In genomic region chr12:85337567-85338311, GRCm38 (mm10) we compare ENCODE assay signal across 9 mouse cellular contexts. TPM values are rescaled to one million over a fixed set of nuclear protein-coding genes. Genes with fewer than 3 reads are reported as not detected.
A peak's percentile ranks its signal among the peaks of the same experiment; 100 is the strongest.
DNase-seq lines count a peak whose midpoint lies in the region; ATAC-seq lines count a peak whose summit lies in the region.
"Had no signal": no experiment of that assay in that cellular context is flagged by ENCODE, and none has a peak within 500 bp of the region (broad histone marks: within the 10 kb centered on the region; RNA-seq: fewer than 3 reads in every experiment).

No protein-coding gene starts in this region.

- WGBS in neural tube, embryonic 12.5 days, result 90% methylated on average over 6 of the region's 6 CpGs
- WGBS in forebrain, embryonic 13.5 days, result 85% methylated on average over 6 of the region's 6 CpGs
- 40% methylated on average over 6 of the region's 6 CpGs for WGBS in liver, embryonic 13.5 days (ENCODE audit: insufficient replicate concordance)

- no peak for ATAC-seq in neural tube, embryonic 12.5 days (ENCODE audit: low FRiP score, low read depth)
- ATAC-seq in forebrain, embryonic 13.5 days, result no peak
- peak; percentile 63 for ATAC-seq in liver, embryonic 13.5 days (ENCODE audit: low read depth)

- H3K9ac ChIP-seq in neural tube, embryonic 12.5 days, result peak overlapping the region; percentile 95; the same call in 1 of the 2 replicates
- H3K9ac ChIP-seq in forebrain, embryonic 13.5 days, result peak overlapping the region; percentile 95; the same call in 1 of the 2 replicates
- H3K9ac ChIP-seq in liver, embryonic 13.5 days, result peak overlapping the region; percentile 97

- H3K4me2 ChIP-seq in neural tube, embryonic 12.5 days (replicated peaks), result peak overlapping the region; percentile 78
- H3K4me2 ChIP-seq in forebrain, embryonic 13.5 days, result peak overlapping the region; percentile 78
- peak overlapping the region; percentile 83 for H3K4me2 ChIP-seq in liver, embryonic 13.5 days

- H3K27ac ChIP-seq in neural tube, embryonic 12.5 days, result no peak overlapping the region
- H3K27ac ChIP-seq in forebrain, embryonic 13.5 days, result no peak overlapping the region
- H3K27ac ChIP-seq in liver, embryonic 13.5 days, result peak overlapping the region; percentile 94

- peaks cover 13% of the 10 kb centered on the region for H3K4me1 ChIP-seq in neural tube, embryonic 12.5 days
- H3K4me1 ChIP-seq in forebrain, embryonic 13.5 days, result peaks cover 26% of the 10 kb centered on the region
- H3K4me1 ChIP-seq in liver, embryonic 13.5 days (replicated peaks), result peaks cover 42% of the 10 kb centered on the region

- no peaks in the 10 kb centered on the region for H3K9me3 ChIP-seq in neural tube, embryonic 12.5 days
- no peaks in the 10 kb centered on the region for H3K9me3 ChIP-seq in forebrain, embryonic 13.5 days (replicated peaks)
- H3K9me3 ChIP-seq in liver, embryonic 13.5 days (replicated peaks), result no peaks in the 10 kb centered on the region

- DNase-seq in neural tube, embryonic 10.5 days (ENCODE audit: extremely low spot score, low spot score), result no peak
- DNase-seq in liver, embryonic 13.5 days, result no peak
- DNase-seq in right cerebral cortex, postnatal 4 days, result no peak
- no peak for DNase-seq in right cerebral cortex, adult 18-20 months
- DNase-seq in thymus, postnatal 10 days (ENCODE audit: low spot score in 2 of 2), result no peak
- DNase-seq: adrenal gland, postnatal 25 days; gastrocnemius, postnatal 10 days had no signal

- peaks cover 25% of the 10 kb centered on the region for H3K36me3 ChIP-seq in neural tube, embryonic 12.5 days
- peaks cover 41% of the 10 kb centered on the region for H3K36me3 ChIP-seq in forebrain, embryonic 13.5 days (ENCODE audit: poor library complexity, severe bottlenecking)
- H3K36me3 ChIP-seq in liver, embryonic 13.5 days, result peaks cover 32% of the 10 kb centered on the region

- no peaks in the 10 kb centered on the region for H3K27me3 ChIP-seq in neural tube, embryonic 12.5 days (replicated peaks)
- no peaks in the 10 kb centered on the region for H3K27me3 ChIP-seq in forebrain, embryonic 13.5 days
- H3K27me3 ChIP-seq in liver, embryonic 13.5 days, result no peaks in the 10 kb centered on the region

- H3K4me3 ChIP-seq in neural tube, embryonic 12.5 days, result peak overlapping the region; percentile 98
- peak overlapping the region; percentile 94 for H3K4me3 ChIP-seq in forebrain, embryonic 13.5 days
- H3K4me3 ChIP-seq in liver, embryonic 13.5 days (replicated peaks), result peak overlapping the region; percentile 98

RNA-seq across cellular contexts. Expression of gene Nek9, which starts 1.4 kb away (rescaled TPM):
- polyA plus RNA-seq in neural tube, embryonic 12.5 days (2016; fragmentation: Nextera tagmentation; extraction: Ambion mirVana), result 21.3 and 23.7 TPM in 2 replicates
- 13.4 and 15.6 TPM in 2 replicates for polyA plus RNA-seq in forebrain, embryonic 13.5 days (2015; fragmentation: Nextera tagmentation; extraction: Ambion mirVana)
- 5.0 and 6.1 TPM in 2 replicates for polyA plus RNA-seq in liver, embryonic 13.5 days (2015; fragmentation: Nextera tagmentation; extraction: Ambion mirVana)

RNA-seq across cellular contexts. Expression of gene Tmed10, which starts 36.9 kb away (rescaled TPM):
- polyA plus RNA-seq in neural tube, embryonic 12.5 days (2016; fragmentation: Nextera tagmentation; extraction: Ambion mirVana), result 230 and 234 TPM in 2 replicates
- polyA plus RNA-seq in forebrain, embryonic 13.5 days (2015; fragmentation: Nextera tagmentation; extraction: Ambion mirVana), result 173 and 187 TPM in 2 replicates
- polyA plus RNA-seq in liver, embryonic 13.5 days (2015; fragmentation: Nextera tagmentation; extraction: Ambion mirVana), result 175 and 191 TPM in 2 replicates

RNA-seq across cellular contexts. Expression of gene Zc2hc1c, which starts 49.3 kb away (rescaled TPM):
- polyA plus RNA-seq in neural tube, embryonic 12.5 days (2016; fragmentation: Nextera tagmentation; extraction: Ambion mirVana), result 1.1 and 1.2 TPM in 2 replicates
- polyA plus RNA-seq in forebrain, embryonic 13.5 days (2015; fragmentation: Nextera tagmentation; extraction: Ambion mirVana), result 1.0 and 1.4 TPM in 2 replicates
- 0.12 and 0.14 TPM in 2 replicates for polyA plus RNA-seq in liver, embryonic 13.5 days (2015; fragmentation: Nextera tagmentation; extraction: Ambion mirVana)

RNA-seq across cellular contexts. Expression of gene Acyp1, which starts 49.5 kb away (rescaled TPM):
- 67.1 TPM in 2 replicates for polyA plus RNA-seq in neural tube, embryonic 12.5 days (2016; fragmentation: Nextera tagmentation; extraction: Ambion mirVana)
- polyA plus RNA-seq in forebrain, embryonic 13.5 days (2015; fragmentation: Nextera tagmentation; extraction: Ambion mirVana), result 69.2 and 75.7 TPM in 2 replicates
- polyA plus RNA-seq in liver, embryonic 13.5 days (2015; fragmentation: Nextera tagmentation; extraction: Ambion mirVana), result 66.3 and 71.4 TPM in 2 replicates
